Mouse (Mus musculus): ENCODE measurements around the gene Fam177a. TPM values are rescaled to one million over a fixed set of nuclear protein-coding genes. Genes with fewer than 3 reads are reported as not detected.
"Not testable (repeated sequence)": the region's sequence is repeated elsewhere in the genome, so short reads cannot be mapped to it uniquely, and the experiment has no call there.

The Fam177a gene
- polyA plus RNA-seq (2015; fragmentation: Nextera tagmentation; extraction: Ambion mirVana) = 33.4 and 34.2 TPM in 2 replicates

DNA sequence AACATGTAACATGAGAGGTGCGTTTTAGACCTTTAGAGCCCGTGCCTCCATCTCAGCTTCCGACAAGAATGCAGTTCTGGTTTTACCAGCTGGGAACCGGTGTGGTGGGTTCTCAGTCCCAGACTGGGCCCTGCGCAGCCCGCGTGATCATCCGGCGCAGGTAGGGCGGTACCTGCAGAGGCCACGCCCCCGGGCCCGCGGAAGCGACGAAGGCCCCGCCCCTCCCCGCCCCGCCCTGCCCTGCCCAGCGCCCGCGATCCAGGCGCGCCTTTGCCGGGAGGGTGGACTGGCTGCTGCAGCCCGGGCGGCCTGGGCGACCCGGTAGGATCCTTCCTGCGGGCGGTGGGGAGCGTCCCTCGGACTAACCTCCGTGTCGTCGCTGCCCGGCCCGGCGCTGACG, at the start of gene Fam177a:
Gene Fam177a, plus strand, starts transcription at position 228 of the 400 bp plus-strand sequence.
- H3K27ac ChIP-seq; H3K4me1 ChIP-seq (replicated peaks); H3K36me3 ChIP-seq; H3K4me3 ChIP-seq (replicated peaks); H3K27me3 ChIP-seq; H3K9me3 ChIP-seq; H3K4me2 ChIP-seq (replicated peaks); H3K9ac ChIP-seq (replicated peaks): not testable (repeated sequence)
- no CpG with 5 or more reads among the region's 40 CpGs for WGBS
- peak; percentile 96 for ATAC-seq

DNA sequence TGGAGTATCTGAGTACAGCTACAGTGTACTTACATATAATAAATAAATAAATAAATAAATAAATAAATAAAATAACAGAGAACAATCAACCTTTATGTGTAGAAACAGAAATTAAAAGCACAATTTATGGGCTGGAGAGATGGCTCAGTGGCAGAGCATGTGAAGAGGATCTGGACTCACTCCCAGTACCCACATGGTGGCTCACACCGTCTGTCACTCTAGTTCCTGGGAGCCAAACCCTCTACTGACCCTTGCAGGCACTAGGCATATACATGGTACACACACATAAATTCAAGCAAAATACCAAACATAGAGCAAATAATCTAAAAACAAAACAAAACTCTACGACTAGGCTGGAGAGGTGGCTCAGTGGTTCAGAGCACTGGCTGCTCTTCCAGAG, 49.0 kb upstream of the Fam177a start:
- Histone ChIP-seq H3K4me3 (replicated peaks) (no peak overlapping the region), H3K36me3 (no peaks in the 10 kb centered on the region), H3K9me3 (no peaks in the 10 kb centered on the region), H3K27ac (no peak overlapping the region), H3K27me3 (no peaks in the 10 kb centered on the region), H3K4me2 (replicated peaks) (no peak overlapping the region), H3K9ac (replicated peaks) (no peak overlapping the region), H3K4me1 (replicated peaks) (peaks cover 6% of the 10 kb centered on the region)
- no peak for ATAC-seq
- WGBS = 97% methylated on average over 2 of the region's 2 CpGs

DNA sequence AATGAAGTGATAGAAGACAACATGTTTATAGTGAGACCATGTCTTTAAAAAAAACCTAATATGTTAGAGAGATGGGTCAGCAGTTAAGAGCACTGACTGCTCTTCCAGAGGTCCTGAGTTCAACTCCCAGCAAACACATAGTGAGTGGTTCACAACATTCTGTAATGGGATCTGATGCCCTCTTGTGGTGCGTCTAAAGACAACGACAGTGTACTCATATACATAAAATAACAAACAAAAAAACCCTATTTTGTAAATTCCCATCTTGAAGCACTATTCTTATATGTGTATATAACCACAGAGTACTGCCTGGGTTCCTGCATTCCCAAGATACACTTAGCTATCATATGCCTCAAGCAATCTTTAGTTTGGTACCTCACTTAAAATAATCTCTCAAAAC, 45.6 kb upstream of the Fam177a start:
- 64% methylated on average over 2 of the region's 2 CpGs for WGBS
- Histone ChIP-seq H3K4me2 (replicated peaks) (0 out of 2 replicates have a peak overlapping the region, but pooled peaks have one; percentile 20), H3K4me3 (replicated peaks) (0 out of 2 replicates have a peak overlapping the region, but pooled peaks have one; percentile 2)
- H3K27ac ChIP-seq; H3K27me3 ChIP-seq; H3K9me3 ChIP-seq; ATAC-seq; H3K4me1 ChIP-seq (replicated peaks); H3K36me3 ChIP-seq; H3K9ac ChIP-seq (replicated peaks): not testable (repeated sequence)

DNA sequence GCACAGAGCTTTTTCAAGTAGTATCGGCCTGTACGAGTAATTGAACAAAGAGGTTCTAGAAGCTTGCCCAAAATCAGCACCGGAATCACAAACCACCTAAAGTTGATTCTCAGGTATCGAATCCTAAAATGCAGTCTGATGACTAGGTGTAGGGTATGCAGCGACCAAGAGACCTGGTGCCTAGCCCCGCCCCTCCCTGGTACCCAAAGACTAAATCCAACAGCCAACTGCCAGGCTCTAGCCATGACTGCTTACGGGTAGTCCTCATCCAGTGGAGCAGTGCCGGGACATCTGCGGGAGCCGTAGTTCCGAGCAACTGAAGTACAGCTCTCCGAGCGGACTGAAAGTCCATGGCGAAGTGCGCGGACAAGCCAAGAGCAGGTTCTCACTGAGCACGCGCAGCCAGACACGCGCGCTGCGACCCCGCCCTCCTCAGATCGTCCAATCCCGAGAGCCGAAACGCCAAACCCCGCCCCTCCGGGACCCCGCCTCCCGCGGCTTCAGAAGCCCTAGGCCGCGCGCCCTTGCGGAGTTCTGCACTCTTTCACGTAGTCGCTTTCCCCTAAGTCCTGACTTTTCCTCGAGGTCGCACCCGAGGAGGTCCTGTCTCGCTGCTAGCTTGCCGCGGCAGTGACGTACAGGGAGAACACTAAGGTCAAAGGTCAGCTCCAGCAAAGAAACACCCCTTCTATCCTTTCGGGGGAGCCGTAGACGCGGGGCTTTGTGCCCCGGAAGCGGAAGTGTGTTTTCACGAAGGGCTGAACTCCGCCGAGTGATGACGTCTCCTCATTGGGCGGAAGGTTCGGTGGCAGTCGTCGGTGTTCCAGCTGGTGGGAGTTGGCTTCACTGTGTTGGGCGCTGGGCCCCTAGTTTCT, 44.3 kb upstream of the Fam177a start, which contains the start of the genes 2700097O09Rik and Srp54a:
Gene 2700097O09Rik, minus strand, starts transcription at position 385 of the 875 bp plus-strand sequence.
Gene Srp54a, plus strand, starts transcription at position 537 of the 875 bp plus-strand sequence.
- H3K4me3 ChIP-seq (replicated peaks) = peak within 1 kb of the TSS; percentile 75
- H3K27me3 ChIP-seq; H3K4me1 ChIP-seq (replicated peaks); H3K9me3 ChIP-seq; H3K36me3 ChIP-seq: not testable (repeated sequence)
- H3K27ac ChIP-seq = peak within 1 kb of the TSS; percentile 78
- peak within 1 kb of the TSS; percentile 63 for H3K4me2 ChIP-seq (replicated peaks)
- ATAC-seq = peak; percentile 98
- peak within 1 kb of the TSS; percentile 75 for H3K9ac ChIP-seq (replicated peaks)
- WGBS = under 1% methylated on average over 59 of the region's 60 CpGs

DNA sequence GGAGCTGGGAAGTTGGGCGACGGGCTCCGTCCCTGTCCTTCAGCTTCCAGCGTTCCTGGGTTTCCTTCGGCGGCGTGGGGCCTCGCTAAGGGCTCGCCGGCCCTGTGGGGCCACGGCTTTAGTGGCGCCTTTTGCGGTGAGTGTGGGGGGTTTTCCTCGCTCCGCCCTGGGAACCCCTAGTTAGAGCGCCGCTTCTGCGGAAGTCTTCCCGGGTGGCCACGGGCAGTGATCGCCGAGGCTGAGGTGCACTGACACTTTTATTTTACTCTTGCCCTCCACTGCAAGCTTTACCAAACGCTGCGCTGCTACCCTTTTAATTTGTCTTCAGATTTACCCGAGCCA, 43.7 kb upstream of the Fam177a start:
- H3K27ac ChIP-seq = peak overlapping the region; percentile 78
- not testable (repeated sequence) for ATAC-seq; H3K27me3 ChIP-seq; H3K4me1 ChIP-seq (replicated peaks); H3K9me3 ChIP-seq; H3K36me3 ChIP-seq
- H3K9ac ChIP-seq (replicated peaks) = peak overlapping the region; percentile 75
- 0% methylated on average over 25 of the region's 25 CpGs for WGBS
- H3K4me2 ChIP-seq (replicated peaks) = peak overlapping the region; percentile 59
- peak overlapping the region; percentile 75 for H3K4me3 ChIP-seq (replicated peaks)

DNA sequence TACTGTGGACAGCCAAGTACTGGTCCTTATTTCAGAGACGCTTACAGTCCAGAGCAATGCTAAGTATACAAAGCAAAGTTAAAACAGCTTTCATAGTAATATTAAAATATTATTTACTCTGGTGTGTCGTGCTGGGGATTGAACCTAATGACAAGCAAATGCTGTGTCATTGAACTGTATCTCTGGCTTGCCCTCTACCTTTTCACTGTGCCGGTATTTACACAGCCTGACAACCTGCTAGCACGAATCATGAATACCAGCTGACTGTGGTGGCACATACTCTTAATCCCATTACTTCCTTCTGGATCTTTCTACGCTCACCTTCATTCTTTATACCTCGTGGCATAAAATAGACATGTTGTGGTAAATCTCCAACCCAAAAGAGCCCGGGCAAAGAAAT, 32.1 kb upstream of the Fam177a start:
- not testable (repeated sequence) for H3K4me3 ChIP-seq (replicated peaks); H3K4me1 ChIP-seq (replicated peaks); H3K4me2 ChIP-seq (replicated peaks); H3K36me3 ChIP-seq; H3K9me3 ChIP-seq; H3K27ac ChIP-seq; H3K27me3 ChIP-seq; ATAC-seq; H3K9ac ChIP-seq (replicated peaks)
- WGBS = 100% methylated on average over 1 of the region's 7 CpGs

DNA sequence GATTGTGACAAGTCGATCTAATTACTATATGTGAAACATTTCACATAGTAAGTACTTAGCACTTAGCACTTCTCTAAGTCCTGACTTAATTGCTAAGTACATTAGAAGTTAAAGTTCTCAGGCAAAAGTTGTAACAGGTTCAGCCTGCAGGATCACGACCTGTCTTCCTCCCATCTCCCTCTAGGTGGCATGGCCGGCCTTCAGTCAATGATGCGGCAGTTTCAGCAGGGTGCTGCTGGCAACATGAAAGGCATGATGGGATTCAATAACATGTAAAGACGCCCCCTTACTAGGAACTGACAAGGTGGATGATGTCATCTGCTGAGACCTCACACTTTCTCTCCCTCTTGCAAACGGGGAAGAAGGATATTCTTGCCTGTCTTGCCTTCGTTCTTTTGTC, 11.7 kb upstream of the Fam177a start:
- not testable (repeated sequence) for H3K27me3 ChIP-seq; H3K9ac ChIP-seq (replicated peaks); H3K4me3 ChIP-seq (replicated peaks); H3K4me1 ChIP-seq (replicated peaks); ATAC-seq; H3K27ac ChIP-seq; H3K4me2 ChIP-seq (replicated peaks); H3K9me3 ChIP-seq; H3K36me3 ChIP-seq
- no CpG with 5 or more reads among the region's 7 CpGs for WGBS

DNA sequence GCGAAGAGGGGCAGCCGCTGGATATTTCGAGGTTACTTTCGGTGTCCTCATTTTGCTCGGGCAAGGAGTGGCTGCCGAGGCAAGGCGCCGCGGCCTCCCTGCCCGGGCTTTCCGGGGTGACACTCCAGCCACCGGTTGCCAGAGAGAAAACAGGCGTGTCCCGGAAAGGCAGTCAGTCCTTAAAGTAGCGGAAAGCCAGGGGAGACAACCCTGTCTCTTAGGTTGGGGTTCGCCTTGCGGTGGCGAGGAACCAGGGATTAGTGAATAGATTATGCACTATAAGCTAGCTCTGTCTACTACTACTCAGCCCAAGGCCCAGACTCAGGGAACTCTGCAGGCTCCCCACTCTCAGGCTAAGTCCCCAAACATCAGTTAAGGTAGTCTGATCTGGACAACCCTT, 462 bp downstream of the Fam177a start:
- WGBS = no CpG with 5 or more reads among the region's 18 CpGs
- H3K9me3 ChIP-seq; H3K4me1 ChIP-seq (replicated peaks); H3K4me2 ChIP-seq (replicated peaks); H3K27me3 ChIP-seq; H3K4me3 ChIP-seq (replicated peaks); H3K27ac ChIP-seq; H3K36me3 ChIP-seq; H3K9ac ChIP-seq (replicated peaks): not testable (repeated sequence)
- peak; percentile 59 for ATAC-seq

DNA sequence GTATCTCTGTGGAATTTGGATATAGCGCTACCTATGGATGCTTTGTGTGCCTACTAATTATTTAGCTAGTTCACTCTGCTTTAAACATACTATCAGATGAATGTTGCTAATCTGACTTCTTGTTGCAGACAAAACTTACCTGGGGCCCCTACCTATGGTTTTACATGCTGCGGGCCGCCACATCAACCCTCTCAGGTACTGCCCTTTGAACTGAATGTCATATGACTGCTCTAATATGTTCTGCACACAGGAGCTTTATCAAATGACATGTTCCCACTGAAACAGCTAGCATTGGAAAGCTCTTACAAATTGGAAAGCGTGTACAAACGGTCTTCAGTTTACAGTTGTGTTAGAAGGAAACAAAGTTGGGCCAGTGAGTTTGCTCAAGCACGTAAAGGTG, 11.3 kb downstream of the Fam177a start:
- H3K9me3 ChIP-seq; H3K4me2 ChIP-seq (replicated peaks); H3K27ac ChIP-seq; H3K27me3 ChIP-seq; H3K4me1 ChIP-seq (replicated peaks); H3K9ac ChIP-seq (replicated peaks); H3K36me3 ChIP-seq; ATAC-seq; H3K4me3 ChIP-seq (replicated peaks): not testable (repeated sequence)
- no CpG with 5 or more reads among the region's 6 CpGs for WGBS

DNA sequence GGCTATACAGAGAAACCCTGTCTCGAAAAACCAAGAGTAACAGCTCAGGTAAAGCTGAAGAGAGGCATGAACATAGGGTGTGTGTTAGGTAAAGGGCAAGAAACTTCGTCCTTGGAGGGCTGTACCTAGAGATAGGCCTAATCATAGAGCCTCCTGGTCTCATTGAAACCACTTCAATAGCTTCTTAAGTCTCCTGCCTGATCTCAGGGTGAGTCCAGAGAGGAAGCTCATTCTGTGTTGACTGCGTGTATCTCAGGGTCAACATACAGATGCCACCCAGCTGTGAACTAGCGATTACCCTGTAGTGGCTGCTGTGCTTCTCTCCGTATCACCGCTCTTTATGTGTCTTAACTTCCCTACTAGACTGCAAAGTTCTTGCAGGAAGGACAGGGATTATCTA, 13.6 kb downstream of the Fam177a start:
- WGBS = no CpG with 5 or more reads among the region's 6 CpGs
- ATAC-seq; H3K4me2 ChIP-seq (replicated peaks); H3K27ac ChIP-seq; H3K9me3 ChIP-seq; H3K27me3 ChIP-seq; H3K4me1 ChIP-seq (replicated peaks); H3K36me3 ChIP-seq; H3K4me3 ChIP-seq (replicated peaks); H3K9ac ChIP-seq (replicated peaks): not testable (repeated sequence)

DNA sequence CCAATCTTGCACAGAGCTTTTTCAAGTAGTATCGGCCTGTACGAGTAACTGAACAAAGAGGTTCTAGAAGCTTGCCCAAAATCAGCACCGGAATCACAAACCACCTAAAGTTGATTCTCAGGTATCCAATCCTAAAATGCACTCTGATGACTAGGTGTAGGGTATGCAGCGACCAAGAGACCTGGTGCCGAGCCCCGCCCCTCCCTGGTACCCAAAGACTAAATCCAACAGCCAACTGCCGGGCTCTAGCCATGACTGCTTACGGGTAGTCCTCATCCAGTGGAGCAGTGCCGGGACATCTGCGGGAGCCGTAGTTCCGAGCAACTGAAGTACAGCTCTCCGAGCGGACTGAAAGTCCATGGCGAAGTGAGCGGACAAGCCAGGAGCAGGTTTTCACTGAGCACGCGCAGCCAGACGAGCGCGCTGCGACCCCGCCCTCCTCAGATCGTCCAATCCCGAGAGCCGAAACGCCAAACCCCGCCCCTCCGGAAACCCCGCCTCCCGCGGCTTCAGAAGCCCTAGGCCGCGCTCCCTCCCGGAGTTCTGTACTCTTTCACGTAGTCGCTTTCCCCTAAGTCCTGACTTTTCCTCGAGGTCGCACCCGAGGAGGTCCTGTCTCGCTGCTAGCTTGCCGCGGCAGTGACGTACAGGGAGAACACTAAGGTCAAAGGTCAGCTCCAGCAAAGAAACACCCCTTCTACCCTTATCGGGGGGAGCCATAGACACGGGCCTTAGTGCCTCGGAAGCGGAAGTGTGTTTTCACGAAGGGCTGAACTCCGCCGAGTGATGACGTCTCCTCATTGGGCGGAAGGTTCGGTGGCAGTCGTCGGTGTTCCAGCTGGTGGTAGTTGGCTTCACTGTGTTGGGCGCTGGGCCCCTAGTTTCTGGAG, 30.5 kb downstream of the Fam177a start, which contains the start of gene Srp54b:
Gene Srp54b, plus strand, starts transcription at position 546 of the 890 bp plus-strand sequence.
- H3K9me3 ChIP-seq; H3K27me3 ChIP-seq; H3K4me1 ChIP-seq (replicated peaks); H3K27ac ChIP-seq; H3K4me2 ChIP-seq (replicated peaks); H3K36me3 ChIP-seq; H3K9ac ChIP-seq (replicated peaks): not testable (repeated sequence)
- no CpG with 5 or more reads among the region's 57 CpGs for WGBS
- peak within 1 kb of the TSS; percentile 33 for H3K4me3 ChIP-seq (replicated peaks)
- ATAC-seq = peak; percentile 99

DNA sequence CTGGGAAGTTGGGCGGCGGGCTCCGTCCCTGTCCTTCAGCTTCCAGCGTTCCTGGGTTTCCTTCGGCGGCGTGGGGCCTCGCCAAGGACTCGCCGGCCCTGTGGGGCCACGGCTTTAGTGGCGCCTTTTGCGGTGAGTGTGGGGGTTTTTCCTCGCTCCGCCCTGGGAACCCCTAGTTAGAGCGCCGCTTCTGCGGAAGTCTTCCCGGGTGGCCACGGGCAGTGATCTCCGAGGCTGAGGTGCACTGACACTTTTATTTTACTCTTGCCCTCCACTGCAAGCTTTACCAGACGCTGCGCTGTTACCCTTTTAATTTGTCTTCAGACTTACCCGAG, 31.1 kb downstream of the Fam177a start:
- not testable (repeated sequence) for H3K4me1 ChIP-seq (replicated peaks); ATAC-seq; H3K4me2 ChIP-seq (replicated peaks); H3K9me3 ChIP-seq; H3K27ac ChIP-seq; H3K36me3 ChIP-seq; H3K9ac ChIP-seq (replicated peaks); H3K27me3 ChIP-seq
- 0% methylated on average over 13 of the region's 24 CpGs for WGBS
- H3K4me3 ChIP-seq (replicated peaks) = peak overlapping the region; percentile 33
